In the genomic region with DNA sequence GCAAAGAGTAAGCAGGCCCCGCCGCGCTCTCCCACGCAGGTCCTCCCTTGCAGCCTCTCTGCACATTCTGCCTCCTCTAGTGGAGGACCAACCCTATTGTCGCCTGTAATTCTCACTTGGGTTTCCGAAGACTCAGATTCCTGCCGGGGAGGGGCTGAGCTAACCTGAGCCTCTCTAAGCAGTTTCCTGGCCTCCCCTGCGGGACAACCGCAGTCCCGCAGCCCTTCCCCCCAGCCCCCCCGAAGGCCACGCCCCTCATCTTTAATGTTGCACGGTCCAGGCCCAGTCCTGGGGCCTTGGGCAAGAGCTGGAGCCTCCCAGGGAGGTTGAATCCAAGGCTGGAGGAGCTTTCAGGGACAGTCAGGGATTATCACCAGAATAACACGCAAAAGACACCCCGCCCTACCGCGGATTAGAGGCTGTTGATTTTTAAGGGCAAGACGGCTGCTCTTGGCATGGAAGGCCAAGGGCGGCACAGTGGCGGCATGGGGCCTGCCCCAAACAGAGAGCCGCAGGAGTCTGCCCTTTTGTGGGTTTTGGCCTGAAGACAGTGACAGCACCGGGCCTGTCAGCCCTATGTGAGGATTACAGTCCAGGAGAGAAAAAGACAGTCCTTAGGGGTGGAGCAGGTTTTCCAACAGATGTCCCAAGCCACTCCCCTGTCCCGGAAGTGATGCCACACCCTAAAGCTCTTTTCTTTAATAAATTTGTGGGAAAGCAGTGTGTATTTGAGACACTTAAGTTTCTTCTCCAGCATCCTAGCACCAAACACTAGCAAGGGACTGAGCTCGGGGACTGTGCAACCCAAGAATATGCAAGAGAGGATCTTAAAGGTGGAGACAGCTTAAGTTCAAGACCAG, we compare ENCODE assay signal across 8 mouse cellular contexts.
A peak's percentile ranks its signal among the peaks of the same experiment; 100 is the strongest.
DNase-seq lines count a peak whose midpoint lies in the region; ATAC-seq lines count a peak whose summit lies in the region.

No protein-coding gene starts in this region.

- H3K9ac ChIP-seq in kidney, embryonic 15.5 days = peak overlapping the region; percentile 17; the same call in 1 of the 2 replicates
- 0 out of 2 replicates have a peak overlapping the region, but pooled peaks have one; percentile 27 for H3K9ac ChIP-seq in embryonic facial prominence, embryonic 13.5 days
- H3K9ac ChIP-seq in heart, embryonic 16.5 days (ENCODE audit: low read length) = no peak overlapping the region; the same call in 1 of the 2 replicates
- peak overlapping the region; percentile 55 for H3K9ac ChIP-seq in liver, embryonic 13.5 days
- H3K9ac ChIP-seq in neural tube, embryonic 15.5 days (replicated peaks) = no peak overlapping the region

- no peak overlapping the region; the same call in 1 of the 2 replicates for H3K27ac ChIP-seq in kidney, embryonic 15.5 days
- no peak overlapping the region for H3K27ac ChIP-seq in embryonic facial prominence, embryonic 13.5 days
- H3K27ac ChIP-seq in heart, embryonic 16.5 days (ENCODE audit: low read length) = no peak overlapping the region
- H3K27ac ChIP-seq in liver, embryonic 13.5 days = peak overlapping the region; percentile 63
- no peak overlapping the region for H3K27ac ChIP-seq in neural tube, embryonic 15.5 days (replicated peaks)

- H3K4me3 ChIP-seq in kidney, embryonic 15.5 days (replicated peaks) = peak overlapping the region; percentile 21
- H3K4me3 ChIP-seq in embryonic facial prominence, embryonic 13.5 days = peak overlapping the region; percentile 14; the same call in 1 of the 2 replicates
- no peak overlapping the region for H3K4me3 ChIP-seq in heart, embryonic 16.5 days (ENCODE audit: low read length)
- peak overlapping the region; percentile 33 for H3K4me3 ChIP-seq in liver, embryonic 13.5 days (replicated peaks)
- no peak overlapping the region for H3K4me3 ChIP-seq in neural tube, embryonic 15.5 days (replicated peaks)

- 23% methylated on average over 22 of the region's 24 CpGs for WGBS in kidney, embryonic 15.5 days
- 17% methylated on average over 24 of the region's 24 CpGs for WGBS in embryonic facial prominence, embryonic 13.5 days
- WGBS in heart, embryonic 16.5 days = 39% methylated on average over 24 of the region's 24 CpGs
- 22% methylated on average over 24 of the region's 24 CpGs for WGBS in liver, embryonic 13.5 days (ENCODE audit: insufficient replicate concordance)
- WGBS in neural tube, embryonic 15.5 days = 24% methylated on average over 24 of the region's 24 CpGs

- 0 out of 2 replicates have a peak, but pooled peaks cover 3% of the 10 kb centered on the region for H3K27me3 ChIP-seq in kidney, embryonic 15.5 days
- H3K27me3 ChIP-seq in embryonic facial prominence, embryonic 13.5 days = no peaks in the 10 kb centered on the region
- H3K27me3 ChIP-seq in heart, embryonic 16.5 days (ENCODE audit: control insufficient read depth, insufficient read depth, low read length) = no peaks in the 10 kb centered on the region
- H3K27me3 ChIP-seq in liver, embryonic 13.5 days = peaks cover 20% of the 10 kb centered on the region; the same call in 1 of the 2 replicates
- no peaks in the 10 kb centered on the region; the same call in 1 of the 2 replicates for H3K27me3 ChIP-seq in neural tube, embryonic 15.5 days (replicated peaks)

- ATAC-seq in kidney, embryonic 15.5 days (replicated peaks; ENCODE audit: low FRiP score) = peak; percentile 72
- no peak for ATAC-seq in embryonic facial prominence, embryonic 13.5 days (ENCODE audit: insufficient number of reproducible peaks, insufficient read depth, low FRiP score, low TSS enrichment, low read depth)
- 0 out of 2 replicates have a peak, but pooled peaks have one; percentile 18 for ATAC-seq in heart, embryonic 16.5 days (replicated peaks; ENCODE audit: extremely low read depth, insufficient read depth, low FRiP score)
- ATAC-seq in liver, embryonic 13.5 days (ENCODE audit: low read depth) = peak; percentile 41
- ATAC-seq in neural tube, embryonic 15.5 days (ENCODE audit: low FRiP score) = no peak

- DNase-seq in kidney, postnatal 14 days = no peak
- no peak for DNase-seq in liver, embryonic 13.5 days
- DNase-seq in cerebellum, postnatal 10 days = no peak
- DNase-seq in urinary bladder, postnatal 10 days (ENCODE audit: low spot score) = no peak

- peaks cover 24% of the 10 kb centered on the region for H3K4me1 ChIP-seq in kidney, embryonic 15.5 days
- H3K4me1 ChIP-seq in embryonic facial prominence, embryonic 13.5 days = peaks cover 26% of the 10 kb centered on the region
- peaks cover 41% of the 10 kb centered on the region for H3K4me1 ChIP-seq in heart, embryonic 16.5 days (ENCODE audit: control insufficient read depth, insufficient read depth, low read length)
- H3K4me1 ChIP-seq in liver, embryonic 13.5 days (replicated peaks) = peaks cover 79% of the 10 kb centered on the region
- H3K4me1 ChIP-seq in neural tube, embryonic 15.5 days = peaks cover 19% of the 10 kb centered on the region

- H3K4me2 ChIP-seq in kidney, embryonic 15.5 days = peak overlapping the region; percentile 53
- H3K4me2 ChIP-seq in embryonic facial prominence, embryonic 13.5 days = peak overlapping the region; percentile 52
- H3K4me2 ChIP-seq in heart, embryonic 16.5 days (ENCODE audit: low read depth, low read length) = peak overlapping the region; percentile 55
- peak overlapping the region; percentile 64 for H3K4me2 ChIP-seq in liver, embryonic 13.5 days
- H3K4me2 ChIP-seq in neural tube, embryonic 15.5 days = peak overlapping the region; percentile 45

- no peaks in the 10 kb centered on the region for H3K9me3 ChIP-seq in kidney, embryonic 15.5 days (replicated peaks)
- H3K9me3 ChIP-seq in embryonic facial prominence, embryonic 13.5 days = no peaks in the 10 kb centered on the region
- H3K9me3 ChIP-seq in heart, embryonic 16.5 days (replicated peaks; ENCODE audit: control insufficient read depth, low read length) = no peaks in the 10 kb centered on the region
- no peaks in the 10 kb centered on the region for H3K9me3 ChIP-seq in liver, embryonic 13.5 days (replicated peaks)
- no peaks in the 10 kb centered on the region for H3K9me3 ChIP-seq in neural tube, embryonic 15.5 days (replicated peaks)

- H3K36me3 ChIP-seq in kidney, embryonic 15.5 days = no peaks in the 10 kb centered on the region
- H3K36me3 ChIP-seq in embryonic facial prominence, embryonic 13.5 days = no peaks in the 10 kb centered on the region
- no peaks in the 10 kb centered on the region for H3K36me3 ChIP-seq in heart, embryonic 16.5 days (ENCODE audit: control insufficient read depth, insufficient read depth)
- H3K36me3 ChIP-seq in liver, embryonic 13.5 days = no peaks in the 10 kb centered on the region
- H3K36me3 ChIP-seq in neural tube, embryonic 15.5 days = no peaks in the 10 kb centered on the region

Comparison
In these comparisons a context has a peak if more than half of its experiments do, and no peak if none do; other contexts are left out.
1. ATAC-seq: peak in kidney, embryonic 15.5 days (single experiment), heart, embryonic 16.5 days (single experiment) and liver, embryonic 13.5 days (single experiment); none in embryonic facial prominence, embryonic 13.5 days (single experiment) and neural tube, embryonic 15.5 days (single experiment).
2. H3K4me3 ChIP-seq: peak in kidney, embryonic 15.5 days (single experiment), embryonic facial prominence, embryonic 13.5 days (single experiment) and liver, embryonic 13.5 days (single experiment); none in heart, embryonic 16.5 days (single experiment) and neural tube, embryonic 15.5 days (single experiment).
3. H3K9ac ChIP-seq: peak in kidney, embryonic 15.5 days (single experiment), embryonic facial prominence, embryonic 13.5 days (single experiment) and liver, embryonic 13.5 days (single experiment); none in heart, embryonic 16.5 days (single experiment) and neural tube, embryonic 15.5 days (single experiment).
4. Peak in every context shown above with its lines, with median percentiles within 50 percentile points of each other: H3K4me2 ChIP-seq.